Mouse (Mus musculus) WW6 (cell line): Measurements from ENCODE around the gene Hist1h2ad.
"Not testable (repeated sequence)": the region's sequence is repeated elsewhere in the genome, so short reads cannot be mapped to it uniquely, and the experiment has no call there.

Experiments
- DNase-seq: peaks from one replicate; pipeline ENCODE4 v3.0.0-alpha.2; 2013; ENCODE audit warnings: low read depth, low spot score

Gene Hist1h2ad

GRCm38 (mm10) chr13:23541497-23541896 lies 32.7 kb upstream of the Hist1h2ad start:
- DNase-seq, result no peak

- not testable (repeated sequence) for DNase-seq
Measured at GRCm38 (mm10) chr13:23542225-23542980, 31.8 kb upstream of the Hist1h2ad start.

- DNase-seq, result not testable (repeated sequence)
Measured at GRCm38 (mm10) chr13:23542999-23543607, 31.1 kb upstream of the Hist1h2ad start, which contains the start of gene Hist1h2bh. Gene Hist1h2bh, minus strand, starts transcription at chr13:23543392.

- DNase-seq, result no peak
Measured at GRCm38 (mm10) chr13:23543965-23544786, 30.0 kb upstream of the Hist1h2ad start, which contains the start of gene Hist1h3f. Gene Hist1h3f, plus strand, starts transcription at chr13:23544052.

GRCm38 (mm10) chr13:23544787-23545120 lies 29.4 kb upstream of the Hist1h2ad start:
- not testable (repeated sequence) for DNase-seq

- no peak for DNase-seq
Measured at GRCm38 (mm10) chr13:23546694-23547093, 27.5 kb upstream of the Hist1h2ad start.

- DNase-seq, result no peak
Measured at GRCm38 (mm10) chr13:23550761-23551145, 23.4 kb upstream of the Hist1h2ad start.

GRCm38 (mm10) chr13:23551146-23551834 lies 22.9 kb upstream of the Hist1h2ad start, which contains the start of gene Hist1h4f:
Gene Hist1h4f, minus strand, starts transcription at chr13:23551648.
- DNase-seq, result not testable (repeated sequence)

- no peak for DNase-seq
Measured at GRCm38 (mm10) chr13:23551931-23552914, 22.0 kb upstream of the Hist1h2ad start.

GRCm38 (mm10) chr13:23552962-23553361 lies 21.2 kb upstream of the Hist1h2ad start, which contains the start of gene Hist1h1d:
Gene Hist1h1d, plus strand, starts transcription at chr13:23553262.
- DNase-seq, result no peak

- no peak for DNase-seq
Measured at GRCm38 (mm10) chr13:23554393-23554792, 19.8 kb upstream of the Hist1h2ad start.

GRCm38 (mm10) chr13:23554925-23555838 lies 19.0 kb upstream of the Hist1h2ad start:
- DNase-seq, result no peak

- DNase-seq, result no peak
Measured at GRCm38 (mm10) chr13:23555839-23556416, 18.3 kb upstream of the Hist1h2ad start.

GRCm38 (mm10) chr13:23556906-23557305 lies 17.3 kb upstream of the Hist1h2ad start:
- no peak for DNase-seq

GRCm38 (mm10) chr13:23560699-23561098 lies 13.5 kb upstream of the Hist1h2ad start:
- not testable (repeated sequence) for DNase-seq

GRCm38 (mm10) chr13:23561531-23561882 lies 12.7 kb upstream of the Hist1h2ad start:
- not testable (repeated sequence) for DNase-seq

- DNase-seq, result not testable (repeated sequence)
Measured at GRCm38 (mm10) chr13:23561883-23562659, 12.1 kb upstream of the Hist1h2ad start, which contains the start of gene Hist1h3e. Gene Hist1h3e, minus strand, starts transcription at chr13:23562369.
